Mouse (Mus musculus): Measurements from ENCODE around the gene Ythdc1.
"Not testable (repeated sequence)": the region's sequence is repeated elsewhere in the genome, so short reads cannot be mapped to it uniquely, and the experiment has no call there.

Gene Ythdc1

DNA sequence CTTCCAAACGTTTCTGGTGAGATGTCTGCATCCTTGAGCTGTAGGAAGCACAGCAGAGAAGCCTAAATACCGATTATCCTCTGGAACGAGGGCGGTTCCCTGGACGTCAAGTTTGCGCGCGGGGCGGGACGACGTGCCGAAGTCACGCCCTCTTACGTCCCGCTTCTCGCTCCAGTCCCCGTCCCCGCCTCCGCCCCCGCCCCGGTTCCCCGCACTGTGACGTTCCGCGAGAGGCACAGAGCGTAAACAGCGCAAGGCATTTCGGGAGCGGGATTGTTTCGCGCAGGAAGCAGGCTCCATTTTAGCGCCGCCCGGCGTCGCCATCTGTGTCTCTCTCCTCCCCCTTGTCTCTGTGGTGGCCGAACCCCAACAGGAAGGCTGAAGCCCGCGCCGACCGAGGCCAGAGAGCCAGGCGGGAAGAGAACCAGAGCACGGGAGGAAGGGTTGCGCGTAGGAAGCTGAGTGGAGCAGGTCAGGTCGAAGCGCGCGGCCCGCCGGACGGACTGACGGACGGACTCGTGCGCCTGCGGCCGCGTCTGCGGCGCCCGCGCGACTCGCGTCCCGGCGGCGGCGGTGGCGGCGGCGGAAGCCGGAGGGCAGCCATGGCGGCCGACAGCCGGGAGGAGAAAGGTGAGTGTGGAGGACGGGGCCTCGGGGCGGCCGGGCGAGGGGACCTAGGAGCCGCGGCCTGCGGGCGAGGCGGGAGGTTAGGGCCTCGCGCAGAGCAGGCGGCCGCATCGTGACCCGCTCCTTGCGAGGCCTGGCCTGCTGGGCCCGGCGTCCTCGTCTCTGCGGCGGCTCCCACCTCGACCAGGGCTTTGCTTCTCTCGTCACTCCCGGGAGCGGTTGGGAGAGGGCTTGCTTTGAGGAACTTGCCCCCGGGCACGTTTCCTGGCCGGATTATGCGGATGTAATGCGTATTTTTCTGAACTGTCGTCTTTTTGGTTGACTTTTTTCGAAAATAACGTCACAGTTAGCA lies at the start of gene Ythdc1:
Ythdc1 (plus strand) TSS at position 260 of the 979 bp plus-strand sequence.
- DNase-seq (ENCODE audit: low read depth, low spot score) = peak; percentile 89

DNA sequence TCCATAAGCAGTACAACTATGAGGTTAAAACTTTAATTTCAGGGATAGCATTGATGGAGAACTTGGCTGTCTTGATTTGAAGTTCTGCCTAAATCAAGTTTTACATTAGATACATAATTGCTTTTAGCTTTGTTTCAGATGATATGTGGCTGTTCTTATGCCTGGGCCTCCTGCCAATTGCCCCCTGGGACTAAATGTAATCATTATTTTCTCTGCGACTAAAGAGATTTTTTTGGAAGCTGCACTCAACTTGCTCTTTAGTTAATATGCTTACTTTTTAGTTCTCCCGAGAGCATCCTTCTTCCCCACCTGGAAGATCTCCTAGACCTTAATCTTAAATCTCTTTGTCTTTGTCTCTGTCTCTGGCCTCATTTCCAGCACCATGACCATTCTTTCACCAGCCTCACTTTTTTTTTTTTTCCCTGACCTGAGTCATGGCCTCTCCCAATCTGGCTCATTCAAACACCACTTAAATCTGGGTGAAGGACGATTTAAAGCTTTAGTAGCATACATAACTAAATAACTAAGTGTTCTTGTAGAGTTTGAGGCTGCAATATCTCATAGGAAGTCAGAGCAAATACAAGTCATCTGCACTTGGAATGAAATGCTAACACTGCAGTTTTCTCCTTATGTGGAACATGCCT lies 34.9 kb upstream of the Ythdc1 start:
- no peak for DNase-seq (ENCODE audit: low read depth, low spot score)

GRCm38 (mm10) chr5:86771010-86771409 lies 33.0 kb upstream of the Ythdc1 start:
- DNase-seq (ENCODE audit: low read depth, low spot score) = no peak

- DNase-seq (ENCODE audit: low read depth, low spot score) = no peak
Measured at GRCm38 (mm10) chr5:86776941-86777340, 27.1 kb upstream of the Ythdc1 start.

GRCm38 (mm10) chr5:86778471-86778870 lies 25.6 kb upstream of the Ythdc1 start:
- no peak for DNase-seq (ENCODE audit: low read depth, low spot score)

- DNase-seq (ENCODE audit: low read depth, low spot score) = no peak
Measured at GRCm38 (mm10) chr5:86783059-86783458, 21.0 kb upstream of the Ythdc1 start.

DNA sequence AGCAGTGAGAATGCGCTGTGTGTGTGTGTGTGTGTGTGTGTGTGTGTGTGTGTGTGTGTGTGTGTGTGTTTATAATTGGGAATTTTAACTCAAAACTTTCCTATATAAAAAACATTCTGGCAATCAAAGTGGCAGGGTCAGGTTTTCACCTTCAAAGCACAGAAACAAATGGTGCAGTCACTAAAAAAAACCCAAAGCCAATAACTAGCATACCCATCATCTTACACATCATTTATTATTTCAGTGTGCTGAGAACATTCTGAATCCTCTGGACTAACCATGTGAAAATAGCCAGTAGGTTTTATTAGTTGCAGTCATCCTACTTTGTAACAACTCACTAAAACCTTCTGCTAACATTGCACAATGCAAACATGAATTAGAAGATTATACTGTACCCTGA lies 19.8 kb upstream of the Ythdc1 start:
- no peak for DNase-seq (ENCODE audit: low read depth, low spot score)

- no peak for DNase-seq (ENCODE audit: low read depth, low spot score)
Measured at GRCm38 (mm10) chr5:86786798-86787197, 17.2 kb upstream of the Ythdc1 start.

- DNase-seq (ENCODE audit: low read depth, low spot score) = no peak
Measured at GRCm38 (mm10) chr5:86789954-86790353, 14.1 kb upstream of the Ythdc1 start.

DNA sequence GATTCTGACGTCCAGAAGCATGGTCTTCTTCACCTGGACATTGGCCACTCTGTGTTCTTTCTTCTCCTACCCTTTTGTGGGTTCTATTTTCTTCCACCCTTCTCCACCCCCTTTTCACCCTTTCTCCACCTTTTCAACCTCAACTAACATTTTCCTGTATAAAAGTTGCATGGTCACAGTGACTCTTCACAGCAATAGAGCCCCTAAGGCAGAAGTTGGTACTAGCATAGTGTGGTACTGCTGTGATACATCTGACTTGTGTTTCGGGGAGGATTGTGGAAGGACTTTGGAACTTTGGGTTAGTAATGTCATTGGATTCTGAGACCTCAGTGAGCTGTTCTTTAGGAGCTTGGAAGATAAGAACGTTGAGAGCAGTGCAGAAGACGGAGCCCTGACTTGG lies 11.8 kb upstream of the Ythdc1 start:
- DNase-seq (ENCODE audit: low read depth, low spot score) = no peak

DNA sequence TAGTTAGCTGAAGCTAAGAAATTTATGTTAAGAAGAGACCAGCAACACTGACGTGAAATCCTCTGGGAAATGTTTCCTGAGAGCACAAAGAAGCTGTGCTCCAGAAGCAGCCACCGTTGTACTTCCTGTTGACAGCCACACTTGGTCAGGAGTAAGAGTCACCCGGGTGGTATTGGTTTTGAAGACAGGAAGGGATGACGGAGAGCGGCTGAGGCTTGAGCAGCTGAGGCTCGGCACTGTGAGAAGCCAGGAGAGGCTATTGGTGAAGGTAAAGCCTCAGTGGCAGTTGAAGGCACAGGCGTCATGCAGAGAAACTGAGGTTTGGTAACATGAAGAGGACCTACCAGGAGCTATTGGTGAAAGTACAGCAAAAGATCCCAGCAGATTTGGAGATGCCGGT lies 11.2 kb upstream of the Ythdc1 start:
- DNase-seq (ENCODE audit: low read depth, low spot score) = no peak

GRCm38 (mm10) chr5:86816795-86817194 lies 12.8 kb downstream of the Ythdc1 start:
- no peak for DNase-seq (ENCODE audit: low read depth, low spot score)

- not testable (repeated sequence) for DNase-seq (ENCODE audit: low read depth, low spot score)
Measured at GRCm38 (mm10) chr5:86836378-86836777, 32.4 kb downstream of the Ythdc1 start.

DNA sequence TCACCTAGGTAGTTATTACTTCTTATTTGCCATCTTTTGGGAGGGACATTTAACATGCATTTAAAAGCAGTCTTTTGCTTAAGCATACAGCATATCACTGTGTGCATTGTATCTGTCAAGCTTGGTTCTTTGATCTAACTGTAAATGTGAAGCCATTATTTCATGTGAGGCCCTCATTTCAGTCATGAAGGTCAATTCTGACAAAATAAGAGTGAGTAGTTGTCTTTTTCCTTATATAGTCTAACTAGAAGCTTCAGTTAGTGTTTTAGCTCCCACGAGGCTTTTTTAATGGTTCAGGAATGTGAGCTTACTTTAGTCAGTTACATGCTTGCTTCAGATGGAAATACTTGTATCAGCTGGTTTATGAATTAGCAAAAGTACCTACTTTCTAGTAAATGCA lies 34.1 kb downstream of the Ythdc1 start:
- no peak for DNase-seq (ENCODE audit: low read depth, low spot score)

- no peak for DNase-seq (ENCODE audit: low read depth, low spot score)
Measured at GRCm38 (mm10) chr5:86839472-86839871, 35.5 kb downstream of the Ythdc1 start.

- no peak for DNase-seq (ENCODE audit: low read depth, low spot score)
Measured at GRCm38 (mm10) chr5:86840207-86840606, 36.2 kb downstream of the Ythdc1 start.

DNA sequence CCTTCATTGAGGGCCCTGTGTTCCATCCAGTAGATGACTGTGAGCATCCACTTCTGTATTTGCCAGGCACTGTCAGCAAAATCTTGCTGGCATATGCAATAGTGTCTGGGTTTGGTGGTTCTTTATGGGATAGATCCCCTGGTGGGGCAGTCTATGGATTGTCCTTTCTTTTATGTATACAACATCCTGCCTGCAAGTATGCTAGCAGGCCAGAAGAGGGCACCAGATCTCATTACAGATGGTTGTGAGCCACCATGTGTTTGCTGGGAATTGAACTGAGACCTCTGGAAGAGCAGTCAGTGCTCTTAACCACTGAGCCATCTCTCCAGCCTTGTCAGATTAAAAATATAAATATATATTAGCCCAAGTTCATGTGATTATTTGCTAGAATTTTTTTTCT lies 37.2 kb downstream of the Ythdc1 start:
- not testable (repeated sequence) for DNase-seq (ENCODE audit: low read depth, low spot score)

- no peak for DNase-seq (ENCODE audit: low read depth, low spot score)
Measured at GRCm38 (mm10) chr5:86850104-86850503, 46.1 kb downstream of the Ythdc1 start.

GRCm38 (mm10) chr5:86851658-86852057 lies 47.6 kb downstream of the Ythdc1 start:
- DNase-seq (ENCODE audit: low read depth, low spot score) = no peak

DNA sequence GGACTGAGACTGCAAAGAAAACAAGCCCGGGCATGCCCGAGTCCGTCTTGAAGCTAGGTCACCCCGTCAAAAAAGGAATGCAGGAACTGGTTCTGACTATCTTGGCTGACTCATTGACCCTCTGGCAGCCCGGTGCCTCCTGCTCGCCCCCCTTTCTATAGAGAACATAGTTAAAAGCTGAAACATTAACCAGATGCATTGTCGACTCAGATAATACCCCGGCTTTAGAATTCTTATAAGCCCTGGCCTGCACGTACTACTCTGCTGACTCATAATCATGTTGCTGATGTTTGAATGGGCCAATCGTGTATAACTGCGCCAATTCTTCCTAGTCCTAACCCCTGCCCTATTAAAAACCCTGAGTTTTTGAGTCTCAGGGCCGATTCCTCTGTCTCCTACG lies 52.5 kb downstream of the Ythdc1 start:
- DNase-seq (ENCODE audit: low read depth, low spot score) = not testable (repeated sequence)

- DNase-seq (ENCODE audit: low read depth, low spot score) = no peak
Measured at GRCm38 (mm10) chr5:86857682-86858081, 53.7 kb downstream of the Ythdc1 start.

GRCm38 (mm10) chr5:86858336-86858735 lies 54.3 kb downstream of the Ythdc1 start:
- DNase-seq (ENCODE audit: low read depth, low spot score) = no peak

DNA sequence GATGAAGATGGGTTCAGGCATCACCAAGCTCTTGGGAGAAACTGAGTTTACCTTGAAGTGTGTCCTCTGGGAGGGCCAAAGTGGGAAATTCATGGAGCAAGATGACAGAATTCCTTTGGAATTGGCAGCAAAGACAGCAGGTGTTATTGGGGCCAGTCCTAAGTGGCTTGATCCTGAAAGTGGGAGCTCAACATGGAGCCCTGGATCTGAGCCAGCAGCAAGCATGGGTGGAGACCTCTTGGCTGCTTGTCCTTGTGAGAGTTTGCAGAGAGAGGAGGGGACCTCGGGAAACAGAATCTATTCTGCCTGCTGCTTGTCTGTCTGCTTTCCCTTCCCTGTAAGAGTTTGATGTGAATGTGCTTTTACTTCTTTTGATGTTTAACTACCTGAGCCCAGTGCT lies 67.9 kb downstream of the Ythdc1 start:
- no peak for DNase-seq (ENCODE audit: low read depth, low spot score)

Measured in c-Kit-negative CD71-positive TER-119-positive erythroid progenitor cells, embryonic 14.5 days (primary cell).